Mouse (Mus musculus) brain, adult 2 months (tissue): ENCODE data around the gene Hpse.

Experiments
- DNase-seq: peaks from one replicate; pipeline ENCODE4 v3.0.0; 2011; ENCODE audit warnings: low read depth, low spot score

Gene Hpse

DNA sequence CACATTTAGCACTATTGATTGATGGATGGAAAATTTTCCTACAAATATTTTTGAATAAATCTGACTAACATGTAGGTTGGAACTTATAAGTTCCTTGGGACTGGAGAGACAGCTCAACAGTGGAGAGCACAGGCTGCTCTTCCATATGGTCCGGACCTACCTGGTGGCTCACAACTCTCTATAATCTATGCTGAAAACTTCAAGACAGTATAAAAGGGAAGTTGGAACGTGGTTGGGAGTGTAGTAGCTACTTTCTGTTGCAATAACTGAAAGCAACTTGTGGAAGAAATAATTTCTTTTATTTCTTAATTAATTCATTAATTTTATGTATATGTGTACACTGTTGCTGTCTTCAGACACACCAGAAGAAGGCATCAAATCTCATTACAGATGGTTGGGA lies 22.1 kb downstream of the Hpse start:
- DNase-seq, result no peak

DNA sequence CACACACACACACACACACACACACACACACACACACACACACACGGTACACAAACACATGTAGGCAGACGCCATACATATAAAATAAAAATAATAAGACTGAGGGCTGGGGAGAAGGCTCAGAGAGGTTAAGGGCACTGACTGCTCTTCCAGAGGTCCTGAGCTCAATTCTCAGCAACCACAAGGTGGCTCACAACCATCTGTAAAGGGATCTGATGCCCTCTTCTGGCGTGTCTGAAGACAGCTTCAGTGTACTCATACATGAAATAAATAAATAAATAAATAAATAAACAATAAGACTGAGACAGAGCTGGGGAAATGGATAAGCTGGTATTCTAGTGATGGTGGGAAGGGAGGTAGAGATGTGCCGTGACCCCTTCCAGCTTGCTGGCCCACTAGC lies 33.9 kb downstream of the Hpse start:
- no peak for DNase-seq

DNA sequence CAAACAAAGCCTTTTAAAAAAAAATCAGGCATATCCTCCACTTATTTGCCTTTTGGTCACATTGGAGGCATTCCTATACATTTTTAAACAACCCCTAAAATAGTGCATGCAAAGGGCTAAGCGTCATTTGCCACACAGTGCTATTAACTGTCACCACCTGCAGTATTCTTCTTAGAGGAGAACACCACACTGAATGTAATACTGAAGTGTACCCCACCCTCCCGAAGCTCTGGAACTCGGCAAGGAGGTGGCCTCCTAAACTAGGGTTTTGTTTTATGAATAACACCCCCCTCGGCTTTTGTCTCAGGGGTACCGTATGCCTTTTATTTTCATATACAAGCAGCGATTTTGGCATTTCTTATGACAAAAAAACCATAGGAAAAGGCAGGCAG lies 39.0 kb downstream of the Hpse start:
- no peak for DNase-seq

DNA sequence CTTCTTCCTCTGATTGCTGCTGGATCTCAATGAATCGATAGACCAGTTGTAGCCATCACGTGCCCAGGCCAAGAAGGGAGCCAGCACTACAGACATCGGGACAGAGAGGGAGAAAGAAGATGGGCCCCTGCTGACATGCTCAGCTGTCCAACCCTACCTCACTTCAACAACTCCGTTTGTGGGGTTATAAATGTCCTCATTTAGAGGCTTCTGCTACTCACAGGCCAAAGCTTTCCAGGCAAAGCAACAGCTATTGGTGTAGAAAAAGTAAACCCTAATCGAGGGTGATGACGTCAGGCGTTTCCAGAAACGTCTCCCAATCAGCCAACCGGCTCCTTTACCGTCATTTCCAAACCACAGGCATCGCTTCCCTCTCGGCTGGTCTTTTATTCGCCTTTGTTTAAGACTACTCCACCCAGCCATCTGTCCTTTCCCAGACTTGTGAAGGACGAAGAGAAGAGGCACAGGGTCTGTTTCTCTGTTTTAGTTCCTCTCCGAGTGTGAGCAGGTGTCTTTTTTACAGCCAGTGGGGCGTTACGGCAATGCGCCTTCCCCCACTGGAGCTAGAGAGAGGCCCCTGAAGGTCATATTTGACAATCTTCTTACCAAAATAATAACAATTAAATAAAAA lies 39.5 kb downstream of the Hpse start:
- no peak for DNase-seq

DNA sequence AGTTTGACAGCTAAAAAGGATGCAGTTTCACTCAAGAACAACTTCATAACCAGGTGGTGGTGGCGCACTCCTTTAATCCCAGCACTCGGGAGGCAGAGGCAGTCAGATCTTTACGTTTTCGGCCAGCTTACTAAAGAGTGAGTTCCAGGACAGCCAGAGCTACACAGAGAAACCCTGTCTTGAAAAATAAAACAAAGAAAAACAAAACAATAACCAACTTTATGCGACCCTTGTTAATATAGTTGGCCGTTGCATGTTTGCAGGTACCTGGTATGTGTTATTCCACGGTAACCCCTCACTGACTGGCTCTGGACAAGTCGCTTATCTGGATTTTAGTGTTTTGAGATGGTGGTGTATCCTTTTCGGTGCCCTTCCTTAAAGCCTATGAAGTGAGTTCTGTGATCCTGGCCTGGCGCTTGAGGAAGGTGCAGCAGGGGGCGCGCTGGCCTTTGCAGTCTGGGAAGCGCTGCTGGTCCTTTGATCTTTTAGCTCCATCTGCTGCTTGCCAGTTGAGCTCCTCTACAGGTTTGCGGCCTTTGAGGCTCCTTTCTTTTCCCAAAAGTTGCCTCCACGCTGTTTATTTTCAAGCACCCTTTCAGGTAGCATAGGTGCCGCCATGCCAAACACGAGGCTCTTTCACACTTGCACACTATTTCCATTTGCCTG lies 44.7 kb downstream of the Hpse start, which contains the start of gene Coq2:
Coq2 (minus strand) TSS at position 430 of the 666 bp plus-strand sequence.
- peak; percentile 93 for DNase-seq

DNA sequence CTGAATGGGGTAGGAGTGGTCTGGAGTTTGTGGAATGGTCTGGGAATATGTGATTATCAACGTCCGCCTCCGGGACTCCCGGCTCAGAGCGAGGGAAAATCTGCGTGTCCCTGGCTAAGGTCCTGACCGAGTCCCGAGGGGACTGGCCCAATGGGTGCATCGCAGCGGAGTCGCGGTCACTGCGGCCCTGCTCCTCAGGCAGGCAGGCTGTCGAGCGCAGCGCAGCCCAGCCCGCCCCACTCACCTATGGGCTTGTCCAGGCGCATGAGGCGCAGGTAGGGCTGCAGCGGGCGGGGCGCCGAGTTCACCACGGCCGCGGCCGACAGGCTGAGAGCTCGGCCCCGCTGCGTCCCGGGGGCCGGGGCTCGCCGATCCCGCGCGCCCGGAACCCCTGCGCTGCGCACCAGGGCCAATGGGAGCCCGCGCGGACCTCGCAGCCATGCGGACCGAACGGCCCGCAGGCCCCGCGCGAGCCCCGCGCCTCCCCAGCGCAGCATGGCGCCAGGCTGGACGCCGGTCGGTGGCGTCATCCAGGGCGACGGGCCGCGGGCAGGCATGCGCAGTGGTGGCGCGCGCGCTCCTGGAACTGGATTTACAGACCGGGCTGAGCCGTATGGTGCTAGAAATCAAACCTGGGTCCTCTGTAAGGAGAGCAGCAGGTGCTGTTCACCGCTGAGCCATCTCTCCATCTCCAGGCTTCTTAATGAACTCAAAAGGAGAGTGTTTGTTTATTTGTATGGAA lies 45.6 kb downstream of the Hpse start:
- DNase-seq, result peak; percentile 93

DNA sequence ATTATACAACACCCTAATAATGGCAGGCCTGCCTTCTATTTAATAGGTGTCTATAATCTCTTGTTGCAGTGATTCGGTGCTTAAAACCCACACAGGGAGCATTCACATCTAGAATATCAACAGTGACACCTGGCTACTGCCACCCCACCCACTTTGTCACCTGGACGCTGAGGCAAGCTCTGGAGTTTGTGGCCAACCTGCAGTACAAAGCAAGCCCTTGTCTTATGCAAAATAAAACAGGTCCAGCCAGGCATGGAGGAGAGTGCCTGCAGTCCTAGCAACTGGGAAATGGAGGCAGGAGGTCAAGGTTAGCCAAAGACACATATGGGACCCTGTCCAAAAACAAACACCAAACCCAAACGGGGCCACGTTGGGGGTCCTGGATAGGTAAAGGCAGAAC lies 47.1 kb downstream of the Hpse start:
- no peak for DNase-seq

DNA sequence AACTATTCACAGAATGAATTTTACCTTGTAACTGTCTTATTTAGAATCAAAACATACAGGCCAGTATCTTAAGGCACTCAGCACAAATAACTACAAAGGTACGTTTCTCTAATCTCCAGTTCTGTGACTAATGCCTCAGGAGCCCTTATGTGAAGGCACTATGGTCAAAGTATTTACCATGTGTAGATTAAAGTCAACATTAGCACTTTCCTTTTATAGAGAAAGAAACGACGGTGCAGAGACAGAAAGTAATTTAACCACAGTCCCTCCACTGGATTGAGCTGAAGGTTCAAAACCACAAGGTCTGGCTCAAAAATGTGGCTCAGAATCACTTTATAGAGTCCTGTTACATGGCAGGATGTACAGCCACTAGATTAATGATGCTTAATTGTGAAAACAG lies 47.6 kb downstream of the Hpse start:
- no peak for DNase-seq

DNA sequence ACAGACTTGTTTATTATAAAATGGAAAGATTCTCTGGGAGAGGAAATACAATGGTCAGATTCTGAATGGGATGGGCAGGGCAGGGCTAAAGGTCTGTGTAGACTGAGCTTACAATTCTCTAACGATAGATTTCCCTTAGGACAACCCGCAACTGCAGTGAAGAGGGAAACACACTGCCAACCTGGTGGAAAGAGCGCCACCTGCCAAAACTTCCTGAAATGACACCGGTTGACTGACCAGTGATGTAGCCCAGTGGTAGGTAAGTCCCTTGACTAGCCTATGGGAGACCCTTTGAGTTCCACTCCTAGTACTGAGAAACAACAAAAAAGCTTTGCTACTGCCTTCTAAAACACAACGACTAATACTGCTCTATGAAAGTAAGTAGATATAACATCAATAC lies 48.1 kb downstream of the Hpse start:
- peak; percentile 66 for DNase-seq

DNA sequence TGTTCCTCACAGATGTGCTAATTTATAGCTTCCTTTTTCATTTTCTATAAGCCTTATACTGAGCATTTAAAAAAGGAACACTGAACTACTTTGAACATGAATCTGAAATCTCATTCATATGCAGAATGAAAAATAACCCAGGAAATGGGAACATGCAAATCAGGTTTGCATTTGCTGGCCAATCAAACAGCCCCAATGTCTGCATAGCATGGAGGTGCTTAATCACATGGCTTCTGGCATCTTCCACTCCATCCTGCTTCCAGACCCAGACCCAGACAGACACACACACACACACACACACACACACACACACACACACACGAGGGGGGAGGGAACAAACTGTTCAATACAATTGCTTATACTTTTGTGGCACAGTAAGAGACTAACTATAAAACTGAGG lies 52.6 kb downstream of the Hpse start:
- peak; percentile 56 for DNase-seq

DNA sequence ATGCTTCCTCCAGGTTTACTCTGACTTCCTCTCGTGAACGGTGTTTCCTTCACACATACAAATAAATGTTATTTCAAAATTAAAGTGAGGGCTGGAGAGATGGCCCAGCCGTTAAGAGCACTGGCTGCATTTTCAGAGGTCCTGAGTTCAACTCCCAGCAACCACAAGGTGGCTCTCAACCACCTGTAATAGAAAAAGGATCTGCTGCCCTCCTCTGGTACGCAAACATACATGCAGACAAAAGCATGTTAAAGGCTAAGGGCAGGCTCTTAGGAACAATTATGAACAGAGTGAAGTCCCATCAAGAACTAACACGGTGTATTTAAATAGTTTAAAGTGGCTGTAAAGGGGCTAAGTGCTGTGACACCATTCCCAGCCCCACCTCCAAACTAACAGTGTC lies 55.7 kb downstream of the Hpse start:
- peak; percentile 69 for DNase-seq

DNA sequence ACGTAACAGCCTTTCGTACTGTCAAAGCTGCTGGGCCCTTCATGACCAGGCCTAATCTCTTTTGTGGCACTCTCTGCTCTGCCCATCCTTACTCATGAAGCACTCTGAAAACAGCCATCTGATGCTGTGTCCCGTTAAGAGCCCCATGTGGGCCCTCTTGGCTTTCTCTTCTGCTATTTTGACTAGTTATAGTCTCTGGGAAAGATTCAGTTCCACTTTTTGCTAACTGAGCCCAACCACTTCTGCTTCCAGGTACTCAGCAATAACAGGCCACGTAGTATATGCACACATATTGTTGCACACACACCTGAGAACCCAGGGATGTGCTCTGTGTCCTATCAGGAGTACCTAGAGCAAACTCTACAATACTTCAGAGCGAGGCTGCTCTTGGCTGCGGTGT lies 56.5 kb downstream of the Hpse start:
- peak; percentile 23 for DNase-seq

DNA sequence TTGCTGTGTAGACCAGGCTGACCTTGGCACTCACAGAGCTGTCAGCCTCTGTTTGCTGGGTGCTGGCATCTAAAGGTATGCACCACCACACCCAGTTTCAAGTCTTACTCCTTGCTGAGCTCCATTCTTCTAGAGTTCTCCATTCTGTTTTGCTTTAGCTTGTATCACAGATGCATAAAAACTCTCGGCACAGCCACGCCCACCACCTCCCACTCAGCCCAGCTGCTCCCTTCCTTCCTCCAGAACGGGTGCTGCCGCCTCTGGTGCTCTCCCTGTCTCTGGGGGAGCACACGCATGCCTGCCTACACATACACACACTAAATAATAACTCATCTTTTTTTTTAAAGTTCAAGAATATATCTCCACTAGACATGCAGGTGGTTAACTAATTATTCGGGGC lies 61.1 kb downstream of the Hpse start:
- peak; percentile 69 for DNase-seq

DNA sequence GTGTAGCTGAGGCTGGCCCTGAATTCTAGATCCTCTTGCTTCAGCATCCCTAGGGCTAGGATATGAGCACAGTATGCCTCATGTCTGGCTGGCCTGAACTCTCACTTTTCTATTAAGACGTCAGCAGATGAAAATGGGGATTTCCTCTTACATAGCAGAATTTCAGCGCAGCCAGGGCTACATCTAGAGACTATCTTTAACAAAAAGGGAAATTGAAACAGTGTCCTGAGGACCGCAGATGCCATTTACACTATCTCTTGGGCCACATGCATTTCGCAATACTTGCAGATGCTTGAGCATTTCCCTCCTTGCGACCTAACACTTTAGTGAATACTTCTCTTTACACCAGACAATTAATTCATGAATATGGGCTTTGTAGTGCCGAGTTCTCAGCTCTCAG lies 63.2 kb downstream of the Hpse start:
- DNase-seq, result peak; percentile 36

DNA sequence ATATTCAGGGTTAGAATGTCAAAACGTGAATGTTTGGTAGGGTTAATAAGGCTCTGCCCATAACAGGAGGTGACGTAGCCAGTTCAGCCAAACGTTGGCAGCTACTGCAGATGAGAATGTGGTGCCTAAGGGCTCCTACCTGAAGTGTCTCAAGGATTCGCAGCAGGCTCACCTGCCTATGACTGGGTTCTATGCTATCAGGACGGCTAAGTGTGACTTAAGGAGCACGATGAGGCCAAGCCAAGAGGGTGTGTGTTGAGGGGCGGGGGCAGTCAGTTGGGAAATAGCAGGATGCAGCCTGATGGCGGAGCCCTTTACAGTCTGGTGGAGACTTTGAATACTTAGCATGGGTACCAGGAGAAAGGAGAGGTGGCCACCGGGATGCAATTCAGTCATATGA lies 67.2 kb downstream of the Hpse start:
- no peak for DNase-seq

DNA sequence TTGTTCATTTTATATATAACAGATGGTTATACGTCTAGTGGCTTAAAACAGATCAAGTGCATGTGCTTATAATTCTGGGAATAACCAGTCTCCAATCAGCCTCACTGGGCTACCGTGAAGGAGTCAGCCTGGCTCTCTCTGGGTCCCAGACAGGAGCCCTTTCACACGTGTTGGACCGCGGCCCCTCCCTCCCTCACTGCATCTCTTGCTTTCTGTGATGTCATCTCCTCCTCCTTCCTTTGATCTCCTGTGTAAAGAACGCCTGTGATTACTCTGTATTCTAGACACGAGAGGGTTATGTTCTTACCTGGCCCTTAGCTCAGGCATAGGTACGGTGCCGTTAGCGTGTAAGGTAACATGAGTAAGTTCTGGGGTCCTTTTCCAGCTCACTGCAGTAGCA lies 68.0 kb downstream of the Hpse start:
- no peak for DNase-seq

DNA sequence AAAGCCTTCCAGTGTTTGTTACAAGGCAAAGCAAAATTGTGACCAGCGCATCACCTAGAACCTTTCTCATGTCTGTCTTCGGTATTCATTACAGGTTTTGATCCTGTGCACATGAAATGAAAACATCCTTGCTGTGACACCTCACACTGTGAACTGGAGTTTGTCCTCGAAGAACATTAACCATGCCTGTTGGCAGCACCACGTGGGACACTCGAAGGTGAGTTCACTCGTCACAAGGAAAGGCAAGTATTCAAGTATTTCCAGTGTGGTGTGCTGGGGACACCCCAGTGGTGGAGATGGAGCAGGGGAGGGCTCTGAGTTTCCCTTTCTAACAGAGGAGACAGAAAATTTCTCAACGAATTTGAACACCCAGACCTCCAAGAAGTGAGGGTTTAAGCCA lies 68.5 kb downstream of the Hpse start:
- no peak for DNase-seq

DNA sequence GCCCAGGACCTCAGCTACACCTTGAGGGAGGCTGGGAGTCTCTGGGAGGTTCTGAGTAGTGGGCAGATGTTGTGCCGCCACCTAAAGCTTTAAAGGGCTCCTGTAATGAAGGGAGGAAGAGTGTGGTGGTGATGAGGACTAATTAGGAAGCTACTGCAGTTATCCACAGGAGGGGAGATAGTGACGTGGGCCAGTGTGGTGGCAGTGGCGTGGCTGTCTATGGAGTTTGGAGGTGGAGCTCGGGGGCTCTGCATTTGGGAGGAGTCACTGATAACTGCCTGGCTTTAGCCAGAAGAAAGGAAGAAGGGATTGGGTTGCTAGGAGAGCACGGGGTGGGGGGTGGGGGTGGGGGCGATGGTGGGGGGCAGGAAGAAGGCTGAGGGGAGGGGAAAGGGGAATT lies 71.0 kb downstream of the Hpse start:
- DNase-seq, result no peak

DNA sequence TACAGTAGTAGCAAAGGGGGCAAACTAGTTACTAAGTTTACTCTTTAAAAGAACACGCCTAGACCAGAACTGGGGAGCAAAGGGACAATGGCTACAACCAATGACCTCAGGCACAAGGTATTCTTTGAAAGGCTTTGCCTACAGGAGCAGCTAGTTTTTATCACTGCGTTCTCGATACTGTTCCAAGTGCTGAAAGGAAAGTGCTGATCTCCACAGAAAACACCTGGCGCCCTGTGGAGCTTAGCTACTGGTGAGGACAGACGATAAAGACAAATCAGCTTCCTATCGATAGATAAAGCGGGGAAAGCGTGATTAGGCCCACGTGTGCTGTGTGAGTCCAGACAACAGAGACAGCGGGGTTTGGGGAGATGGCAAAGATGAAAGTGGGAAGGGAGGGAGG lies 71.5 kb downstream of the Hpse start:
- DNase-seq, result no peak

DNA sequence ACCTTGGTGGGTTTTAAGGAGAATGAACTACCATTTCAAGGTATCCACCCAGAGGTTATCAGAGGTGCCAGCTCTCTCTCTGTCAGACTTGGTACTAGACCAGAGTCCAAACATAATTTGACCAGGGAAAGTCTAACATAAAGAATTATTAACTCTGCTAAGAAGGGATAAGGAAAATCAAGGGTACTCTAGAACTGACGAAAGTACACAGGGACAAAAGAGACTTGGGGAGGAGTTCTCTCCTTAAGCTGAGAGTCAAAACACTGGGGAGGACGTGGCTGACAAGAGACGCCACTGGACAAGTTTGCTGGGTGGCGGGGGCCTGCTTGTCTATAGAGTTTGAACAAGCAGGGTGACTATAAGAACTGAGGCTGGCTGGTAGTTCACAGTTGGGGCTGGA lies 73.0 kb downstream of the Hpse start:
- DNase-seq, result no peak

DNA sequence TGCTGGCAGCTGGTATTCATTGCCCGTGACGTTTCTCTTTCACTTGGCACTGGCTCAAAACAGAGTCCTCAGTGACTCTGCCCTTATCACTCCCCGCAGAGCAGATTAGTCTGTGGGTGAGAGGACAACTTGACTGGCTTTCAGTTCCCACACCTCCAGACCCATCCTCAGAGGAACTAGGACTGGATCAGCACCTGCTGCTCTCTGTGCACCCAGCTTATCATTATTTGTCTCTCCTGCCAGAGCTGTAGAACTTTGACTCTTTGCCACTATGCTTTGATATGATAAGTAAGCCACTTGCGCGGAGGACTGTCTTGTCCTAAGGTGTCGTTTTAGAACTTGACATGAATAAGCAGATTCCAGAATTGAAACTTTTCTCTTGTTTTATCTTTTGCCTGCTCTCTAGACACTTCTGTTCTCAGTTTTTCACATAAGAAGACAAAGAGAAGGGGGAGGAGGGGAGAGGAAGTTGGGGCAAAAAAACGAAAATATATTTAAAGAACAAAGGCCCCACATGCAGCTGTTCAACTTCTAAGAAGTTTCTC lies 75.5 kb downstream of the Hpse start:
- DNase-seq, result peak; percentile 18

DNA sequence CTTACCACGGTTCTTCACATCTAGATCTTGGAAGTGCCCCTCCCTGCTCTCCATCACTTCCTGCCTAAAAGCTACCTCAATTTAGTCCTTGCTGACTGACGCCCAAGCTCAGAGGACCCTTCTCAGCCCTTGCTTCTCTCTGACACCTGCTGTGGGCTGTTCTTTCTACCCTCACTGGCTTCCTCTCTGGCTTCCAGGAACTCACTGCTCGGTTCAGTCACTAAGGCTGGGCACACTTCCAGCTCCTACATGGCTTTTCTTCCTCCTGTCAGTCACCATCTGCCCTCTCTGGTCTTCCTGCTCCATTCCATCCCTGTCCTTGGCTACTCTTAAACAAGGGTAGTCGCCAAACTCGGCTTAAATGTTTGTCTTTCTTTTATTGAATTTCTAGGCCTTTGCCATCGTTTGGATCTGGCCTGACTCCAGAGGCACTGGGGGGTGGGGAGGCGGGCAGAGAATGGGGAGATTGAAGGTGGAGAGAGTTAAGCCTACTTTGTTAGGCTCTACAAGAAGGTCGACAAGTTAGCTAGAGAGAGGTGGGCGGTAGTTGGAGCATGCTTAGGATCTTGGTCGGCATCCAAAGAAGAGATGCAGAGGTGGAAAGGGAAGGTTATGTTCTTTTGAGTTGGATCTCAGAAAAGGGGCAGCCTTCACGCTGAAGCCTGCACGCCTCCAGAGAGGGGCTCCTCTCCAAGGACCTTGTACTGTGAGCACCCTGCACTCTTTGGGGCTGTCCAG lies 76.1 kb downstream of the Hpse start:
- peak; percentile 72 for DNase-seq
